Mouse (Mus musculus) CD4-positive, CD25-positive, alpha-beta regulatory T cell, adult 4 months (primary cell): Measurements from ENCODE around the gene Mtx1. TPM values are rescaled to one million over a fixed set of nuclear protein-coding genes. Genes with fewer than 3 reads are reported as not detected.
A peak's percentile ranks its signal among the peaks of the same experiment; 100 is the strongest.
"Not testable (repeated sequence)": the region's sequence is repeated elsewhere in the genome, so short reads cannot be mapped to it uniquely, and the experiment has no call there.

Experiments
- ATAC-seq: one replicate; pipeline ENCODE4 v1.8.0; 2017
- polyA plus RNA-seq, 2 experiments: library from polyadenylated mRNA; unstranded; fragments of 100-300 nt; shearing (Covaris generic); gene quantifications; one replicate each; pipeline ENCODE4 v1.2.1; 2017

The Mtx1 gene
- polyA plus RNA-seq, 2 experiments from 2014 or later = 78.8 to 144 TPM

DNA sequence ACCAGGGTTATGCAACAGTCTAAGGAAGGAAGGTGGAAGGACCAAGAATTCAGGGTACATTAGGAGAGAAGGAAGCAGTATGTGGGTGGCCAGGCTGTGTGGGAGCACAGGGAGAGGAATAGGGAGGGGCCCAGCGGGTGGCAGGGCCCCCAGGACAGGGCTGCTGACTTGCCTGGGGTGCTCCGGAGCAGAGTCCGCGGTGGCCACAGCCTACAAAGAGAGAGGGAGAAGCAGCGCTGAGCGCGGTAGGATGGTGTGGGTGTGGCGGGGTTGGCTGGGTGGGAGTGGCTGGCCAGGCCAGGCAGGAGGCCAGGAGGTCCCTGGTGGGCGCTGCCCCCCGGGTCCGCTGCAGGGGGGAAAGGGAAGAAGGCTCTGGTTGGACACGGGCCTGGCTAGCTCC is 11.6 kb upstream of the Mtx1 start:
- no peak for ATAC-seq

DNA sequence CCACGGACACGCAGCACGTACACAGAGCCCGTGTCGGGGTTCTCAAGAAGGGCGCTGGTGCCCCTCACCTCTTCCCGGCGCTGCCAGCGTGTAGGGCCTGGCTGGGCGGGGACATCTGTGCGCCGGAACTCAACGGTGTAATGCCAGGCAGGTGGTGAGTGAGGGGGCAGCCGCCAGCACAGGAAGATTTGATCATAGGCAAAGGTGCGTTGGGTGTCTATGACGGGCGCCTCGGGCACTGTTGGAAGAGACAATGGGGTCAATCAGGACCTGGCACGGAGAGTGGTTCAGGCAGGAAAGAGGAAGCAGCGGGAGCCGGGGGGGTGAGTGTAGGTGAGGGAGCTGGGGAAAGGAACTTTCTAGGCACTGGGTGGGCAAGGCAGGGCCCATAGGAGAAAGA is 10.8 kb upstream of the Mtx1 start:
- ATAC-seq = no peak

DNA sequence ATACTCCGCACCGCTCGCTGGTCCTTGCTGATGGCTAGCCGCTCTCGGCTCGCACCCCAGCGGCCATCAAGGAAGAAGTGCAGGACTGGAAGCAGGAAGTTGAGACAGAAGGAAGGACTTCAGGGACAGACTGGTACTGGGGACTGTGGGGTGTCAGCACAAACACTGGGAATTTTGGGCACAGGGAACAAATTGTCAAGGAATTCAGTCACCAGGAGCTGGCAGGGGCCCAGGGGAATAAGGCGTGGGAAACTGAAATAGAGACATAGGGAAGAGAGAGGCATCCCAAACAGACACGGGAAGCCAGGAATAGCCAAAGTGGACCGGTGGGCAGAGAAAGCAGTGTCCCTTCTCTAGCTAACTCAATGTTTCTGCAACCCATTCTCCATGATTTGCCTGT is 9.6 kb upstream of the Mtx1 start:
- no peak for ATAC-seq

DNA sequence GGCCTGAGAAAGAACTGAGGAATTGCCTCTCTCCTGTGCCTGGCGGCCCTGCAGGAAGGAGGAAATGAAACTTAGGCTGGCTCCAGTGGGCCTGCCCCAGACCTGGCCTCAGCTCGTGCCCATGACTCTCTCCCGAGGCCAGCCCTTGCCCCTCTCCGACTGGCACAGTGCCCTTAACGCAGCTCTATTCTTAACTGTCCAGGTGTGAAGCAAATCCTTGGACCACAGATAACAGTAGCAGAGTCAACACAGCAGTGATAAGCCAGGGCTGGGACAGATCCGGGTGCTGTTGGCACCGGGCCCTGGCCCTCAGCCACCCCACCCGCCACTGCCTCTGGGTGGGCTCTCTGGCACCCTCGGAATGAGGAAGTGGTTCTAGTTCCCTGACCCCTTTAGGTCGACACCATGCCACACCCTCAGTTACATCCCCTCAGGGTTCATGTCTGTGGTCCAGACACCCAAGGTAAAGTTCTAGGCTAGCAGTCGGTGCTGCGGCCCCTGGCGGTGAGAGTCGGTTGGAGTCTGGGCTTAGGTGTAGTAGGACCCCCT is 6.7 kb upstream of the Mtx1 start:
- ATAC-seq = no peak

DNA sequence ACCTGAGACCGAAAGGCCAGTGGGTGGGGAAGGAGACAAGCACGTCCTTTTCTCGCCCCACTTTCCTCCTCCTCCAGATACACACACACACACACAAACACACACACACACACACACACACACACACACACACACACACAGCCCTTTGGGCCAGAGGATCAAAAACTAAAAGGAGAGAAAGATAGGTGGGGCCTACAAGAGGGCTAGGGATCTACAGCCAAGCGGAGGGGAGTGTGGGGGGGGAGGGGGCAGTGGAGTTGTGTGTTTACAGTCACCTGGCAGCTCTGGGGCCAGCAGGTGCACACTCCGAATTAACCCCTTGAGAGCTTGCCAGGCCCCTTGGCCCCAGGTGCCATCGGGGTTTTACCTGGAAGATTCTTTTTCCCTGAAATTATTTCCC is 5.7 kb upstream of the Mtx1 start:
- ATAC-seq = no peak

DNA sequence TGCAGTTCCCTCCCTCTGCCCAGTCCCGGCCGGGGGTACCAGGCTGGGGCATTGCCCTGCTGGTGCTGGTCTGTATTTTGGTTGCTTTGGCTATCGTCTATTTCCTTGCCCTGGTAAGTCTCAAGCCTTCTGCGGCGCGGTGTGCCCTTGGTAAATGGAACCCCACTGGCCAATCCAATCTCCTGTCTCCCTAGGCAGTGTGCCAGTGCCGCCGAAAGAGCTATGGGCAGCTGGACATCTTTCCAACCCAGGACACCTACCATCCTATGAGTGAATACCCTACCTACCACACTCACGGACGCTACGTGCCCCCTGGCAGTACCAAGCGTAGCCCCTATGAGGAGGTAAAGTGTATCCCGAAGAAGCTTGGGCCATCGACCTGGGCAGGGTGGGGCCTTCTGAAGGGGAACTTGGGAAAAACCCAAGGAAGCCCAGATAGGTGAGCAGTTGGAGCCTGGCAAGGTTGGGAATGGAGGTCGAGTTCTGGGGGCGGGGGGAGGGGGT is 4.9 kb upstream of the Mtx1 start:
- no peak for ATAC-seq

DNA sequence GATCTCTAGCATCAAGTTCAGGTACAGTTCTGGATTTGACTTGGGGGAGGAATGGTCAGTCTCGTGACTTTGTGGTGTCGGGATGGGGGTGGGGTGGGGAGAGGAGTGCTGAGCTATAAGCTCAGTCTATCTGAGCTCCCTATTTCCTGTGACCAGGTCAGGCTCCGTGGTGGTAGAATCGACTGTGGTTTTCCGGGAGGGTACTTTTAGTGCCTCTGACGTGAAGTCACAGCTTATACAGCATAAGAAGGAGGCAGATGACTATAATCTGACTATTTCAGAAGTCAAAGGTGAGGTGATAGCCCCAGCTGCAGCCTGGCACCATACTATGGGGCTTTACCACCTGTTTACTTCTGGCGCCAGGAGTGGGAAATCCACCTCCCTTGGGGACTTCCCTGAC is 4.5 kb upstream of the Mtx1 start:
- ATAC-seq = peak; percentile 70

DNA sequence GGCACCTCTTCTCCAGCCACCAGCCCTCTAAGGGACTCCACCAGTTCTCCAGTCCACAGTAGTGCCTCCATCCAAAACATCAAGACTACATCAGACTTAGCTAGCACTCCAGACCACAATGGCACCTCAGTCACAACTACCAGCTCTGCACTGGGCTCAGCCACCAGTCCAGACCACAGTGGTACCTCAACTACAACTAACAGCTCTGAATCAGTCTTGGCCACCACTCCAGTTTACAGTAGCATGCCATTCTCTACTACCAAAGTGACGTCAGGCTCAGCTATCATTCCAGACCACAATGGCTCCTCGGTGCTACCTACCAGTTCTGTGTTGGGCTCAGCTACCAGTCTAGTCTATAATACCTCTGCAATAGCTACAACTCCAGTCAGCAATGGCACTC is 3.7 kb upstream of the Mtx1 start:
- no peak for ATAC-seq

DNA sequence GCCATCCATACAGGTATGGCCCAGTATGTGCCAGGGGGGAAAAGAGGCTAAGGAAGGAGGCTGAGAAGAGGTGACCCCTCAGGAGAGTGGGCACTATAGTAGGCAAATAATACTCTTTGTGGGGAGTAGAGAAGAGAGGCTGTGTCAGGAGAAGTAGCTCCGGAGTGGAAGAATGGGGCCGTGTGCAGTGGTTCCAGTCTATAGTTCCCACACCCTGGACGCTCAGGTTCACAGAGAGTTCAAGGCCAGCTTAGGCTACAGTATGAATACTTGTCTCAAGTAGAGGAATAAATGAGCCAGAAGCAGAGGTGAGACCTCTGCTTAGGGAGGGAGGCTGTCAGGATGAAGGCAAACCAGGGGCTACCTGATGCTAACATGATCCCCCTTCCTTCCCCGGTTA is 2.4 kb upstream of the Mtx1 start:
- no peak for ATAC-seq

DNA sequence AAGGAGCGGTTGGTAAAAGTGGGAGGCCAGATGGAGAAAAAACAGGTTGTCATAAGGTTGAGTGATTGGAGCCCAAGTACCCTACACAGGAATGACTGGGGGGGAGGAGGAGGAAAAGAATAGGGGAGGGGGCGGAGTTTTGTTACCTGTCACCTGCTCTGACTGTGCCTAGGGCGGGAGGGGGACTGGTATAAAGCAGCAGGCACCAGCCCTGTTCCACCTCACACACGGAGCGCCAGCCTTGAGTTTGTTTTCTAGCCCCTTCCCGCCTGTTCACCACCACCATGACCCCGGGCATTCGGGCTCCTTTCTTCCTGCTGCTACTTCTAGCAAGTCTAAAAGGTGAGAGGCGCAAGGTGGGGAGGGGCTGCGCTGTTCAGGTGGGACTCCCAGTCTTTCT is 1.9 kb upstream of the Mtx1 start, which contains the start of gene Muc1:
Muc1 (plus strand) TSS at position 222 of the 400 bp plus-strand sequence.
- no peak for ATAC-seq

DNA sequence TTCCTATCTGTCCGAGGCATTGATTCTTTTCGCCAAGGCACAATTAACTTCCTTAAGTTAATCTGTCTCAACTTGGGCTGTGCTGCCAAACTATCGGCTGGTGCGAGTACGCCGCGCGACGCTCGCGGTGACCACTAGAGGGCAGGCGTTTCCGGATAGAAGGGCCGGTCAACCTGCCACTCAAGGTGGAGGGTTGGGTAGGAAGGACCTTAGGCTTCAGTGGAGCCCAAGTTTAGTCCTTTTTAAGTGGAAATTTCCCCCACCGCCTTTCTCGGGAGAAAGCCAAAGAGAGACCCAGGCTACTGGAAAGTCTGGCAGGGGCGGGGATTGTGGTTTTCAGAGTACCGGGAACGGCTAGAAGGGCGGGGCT is 1.3 kb upstream of the Mtx1 start:
- ATAC-seq = peak; percentile 62

DNA sequence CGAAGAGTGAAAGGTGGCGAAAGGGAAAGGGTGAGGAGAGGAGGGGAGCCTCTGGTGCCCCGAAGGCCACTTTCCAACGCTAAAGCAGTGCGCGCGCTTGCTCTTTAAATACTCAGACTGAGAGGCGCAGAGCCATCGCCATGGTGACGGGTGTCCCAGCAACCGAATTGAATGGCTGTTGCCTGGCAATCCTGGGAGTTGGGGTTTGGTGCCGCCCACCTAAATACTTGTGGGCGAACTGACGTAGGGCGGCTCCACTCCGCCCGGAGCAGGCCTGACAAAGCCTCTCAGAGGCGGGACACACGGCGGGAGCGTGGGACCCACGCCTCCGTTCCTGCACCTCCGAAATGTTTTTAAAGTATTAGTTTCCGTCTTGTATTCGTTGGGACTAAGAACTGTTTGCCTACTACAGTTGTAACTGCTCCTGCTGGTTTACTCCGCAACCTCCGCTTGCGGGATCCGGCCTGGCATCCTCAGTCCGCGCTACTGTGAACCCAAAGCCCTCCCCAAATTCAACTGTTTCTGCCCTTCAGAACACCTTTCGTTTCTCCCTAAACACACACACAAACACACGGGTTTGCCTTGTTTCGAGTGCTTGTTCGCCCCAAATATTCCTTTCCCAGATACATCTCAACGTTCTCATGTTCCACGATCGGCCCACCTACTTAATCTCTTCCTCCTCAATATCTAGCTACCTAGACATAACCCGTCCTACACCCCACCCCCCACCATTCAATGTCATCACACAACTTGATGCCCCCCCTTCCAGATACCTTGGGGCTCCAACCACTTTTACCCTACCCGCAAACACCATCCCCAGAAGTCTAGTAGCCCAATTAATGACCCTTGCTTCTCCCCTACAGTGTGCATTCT is 655 bp upstream of the Mtx1 start:
- ATAC-seq = peak; percentile 54

DNA sequence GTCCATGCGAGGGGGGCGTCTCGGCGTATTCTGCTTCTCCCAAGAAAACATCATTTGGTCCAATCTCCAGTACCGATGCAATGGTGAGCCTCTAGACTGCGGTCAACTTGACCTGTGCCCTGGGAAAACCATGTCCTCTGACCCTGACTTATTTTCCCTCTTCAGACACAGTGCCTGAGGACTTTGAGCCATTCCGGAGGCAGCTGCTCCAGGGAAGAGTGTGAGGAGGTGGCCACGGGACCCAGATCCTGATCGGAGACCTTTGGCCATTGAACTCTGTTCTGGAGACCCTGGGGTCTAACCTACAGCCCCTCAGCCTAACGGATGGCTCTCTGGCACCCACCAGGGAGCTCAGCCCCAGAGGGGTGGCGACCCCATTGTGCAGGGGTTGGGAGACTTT is 527 bp downstream of the Mtx1 start:
- no peak for ATAC-seq

DNA sequence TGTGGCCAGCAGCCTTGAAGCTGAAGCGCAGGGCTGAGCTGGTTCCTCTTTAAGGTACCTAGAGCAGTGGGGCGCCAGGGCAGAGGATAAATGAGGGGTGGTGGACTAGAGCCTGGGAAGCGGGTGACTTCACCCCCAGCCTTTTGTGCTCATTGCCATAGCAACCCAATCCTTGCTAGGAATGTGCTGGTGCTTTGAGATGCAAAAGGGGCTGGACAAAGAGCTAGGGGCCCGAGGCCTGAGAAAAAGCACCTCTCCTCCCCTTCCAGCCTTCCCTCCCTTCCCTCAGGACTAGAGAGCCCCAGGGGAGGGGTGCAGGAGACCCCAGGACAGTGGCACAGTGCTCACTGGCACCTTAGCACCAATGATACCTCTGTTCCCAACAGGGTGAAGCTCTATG is 970 bp downstream of the Mtx1 start:
- ATAC-seq = no peak

DNA sequence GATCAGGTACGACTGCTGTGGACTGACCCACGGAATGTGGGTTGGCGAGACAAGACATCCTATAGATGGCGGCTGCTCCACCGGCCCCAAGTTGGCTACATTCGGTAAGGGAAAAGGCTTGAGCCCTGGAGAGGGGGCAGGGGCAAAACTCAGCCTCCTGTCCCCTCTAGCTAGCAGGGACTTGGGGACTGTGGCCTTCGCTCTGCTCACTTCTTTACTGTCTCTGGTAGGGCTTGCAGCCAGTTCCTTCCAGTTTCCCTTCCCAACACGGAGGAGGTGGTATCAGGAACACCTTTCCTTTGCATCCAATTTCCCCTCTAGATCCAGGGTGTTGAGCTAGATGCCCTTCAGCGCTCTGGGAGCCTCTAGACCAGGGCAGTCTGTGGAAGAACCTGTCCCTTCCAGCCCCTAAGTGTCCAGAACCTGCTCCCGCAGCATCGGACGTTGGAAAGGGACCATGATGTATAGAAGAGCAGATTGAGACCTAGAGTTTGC is 1.5 kb downstream of the Mtx1 start:
- no peak for ATAC-seq

DNA sequence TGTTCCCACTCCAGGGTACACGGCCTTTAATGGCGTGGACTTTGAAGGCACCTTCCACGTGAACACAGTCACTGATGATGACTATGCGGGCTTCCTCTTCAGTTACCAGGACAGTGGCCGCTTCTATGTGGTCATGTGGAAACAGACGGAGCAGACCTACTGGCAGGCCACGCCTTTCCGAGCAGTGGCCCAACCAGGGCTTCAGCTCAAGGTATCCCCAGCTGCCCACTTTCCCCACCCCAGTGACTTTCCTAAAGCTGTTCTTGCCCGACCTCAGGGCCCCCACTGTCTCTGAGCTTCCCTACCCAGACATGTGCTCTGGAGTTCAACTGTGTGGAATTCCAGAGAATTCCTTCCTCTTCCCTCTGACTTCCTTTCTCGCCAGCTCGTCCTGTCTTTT is 2.1 kb downstream of the Mtx1 start:
- ATAC-seq = no peak

DNA sequence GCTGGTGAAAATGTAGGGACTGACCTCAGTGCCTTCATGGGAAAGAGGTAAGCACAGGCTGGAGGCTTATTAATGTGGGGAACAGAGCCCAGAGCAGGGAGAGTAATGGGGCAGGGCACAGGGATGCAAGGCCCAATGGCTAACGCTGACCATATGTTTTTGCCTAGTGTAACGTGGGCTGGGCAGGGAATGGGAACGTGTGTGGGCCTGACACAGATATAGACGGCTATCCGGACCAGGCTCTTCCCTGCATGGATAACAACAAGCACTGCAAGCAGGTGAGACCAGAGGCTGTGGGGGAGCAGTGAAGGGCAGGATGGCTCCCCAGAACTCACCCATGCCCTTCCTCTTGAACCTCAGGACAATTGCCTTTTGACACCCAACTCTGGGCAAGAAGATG is 5.7 kb downstream of the Mtx1 start:
- no peak for ATAC-seq

DNA sequence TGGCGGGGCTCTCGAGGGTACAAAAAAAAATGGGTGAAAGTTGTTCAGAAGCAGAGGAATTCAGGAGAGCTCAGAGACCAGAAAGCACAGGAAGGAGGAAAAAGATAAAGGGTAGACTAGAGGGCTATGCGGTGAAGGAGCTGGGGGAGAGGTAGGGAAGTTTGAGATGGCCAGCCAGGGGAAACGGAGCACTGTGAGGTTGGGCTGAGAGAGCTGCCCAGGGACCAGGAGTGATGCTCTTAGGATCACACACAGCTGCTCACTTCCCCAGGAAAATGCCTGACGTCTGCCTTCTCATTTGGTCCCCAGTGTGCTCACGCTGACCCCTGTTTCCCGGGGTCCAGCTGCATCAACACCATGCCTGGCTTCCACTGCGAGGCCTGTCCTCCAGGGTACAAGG is 7.3 kb downstream of the Mtx1 start:
- ATAC-seq = no peak

DNA sequence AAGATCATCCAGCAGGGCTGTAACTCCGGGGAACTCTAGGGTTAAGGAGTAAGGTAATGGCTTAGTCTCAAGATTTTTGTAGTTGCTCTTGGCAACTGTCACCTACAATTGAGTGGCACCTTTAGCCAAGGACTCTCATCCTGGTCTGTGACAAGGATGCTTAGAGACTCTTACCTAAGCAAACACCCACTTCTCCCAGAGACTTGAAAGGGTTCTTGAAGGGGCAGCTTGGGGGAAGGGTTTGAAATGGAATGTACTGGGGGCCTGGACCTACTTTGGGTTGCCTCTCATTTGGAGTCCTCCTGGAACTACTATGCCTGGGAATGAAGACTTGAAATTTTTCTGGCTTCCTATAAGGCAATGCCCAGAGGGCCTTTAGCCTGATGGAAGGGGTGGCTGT is 8.6 kb downstream of the Mtx1 start:
- no peak for ATAC-seq

DNA sequence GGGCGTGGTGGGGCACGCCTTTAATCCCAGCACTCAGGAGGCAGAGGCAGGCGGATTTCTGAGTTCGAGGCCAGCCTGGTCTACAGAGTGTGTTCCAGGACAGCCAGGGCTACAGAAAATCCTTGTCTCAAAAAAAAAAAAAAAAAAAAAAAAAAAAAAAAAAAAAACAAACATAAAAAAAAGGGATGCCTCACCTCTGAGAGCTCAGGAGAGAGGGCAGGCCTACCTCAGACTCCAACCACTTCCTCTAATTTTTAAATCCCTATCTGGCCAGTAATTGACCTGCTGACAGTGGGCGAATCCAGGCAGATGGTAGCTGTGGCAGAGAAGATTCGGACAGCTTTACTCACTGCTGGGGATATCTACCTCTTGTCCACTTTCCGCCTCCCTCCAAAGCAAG is 10.5 kb downstream of the Mtx1 start:
- not testable (repeated sequence) for ATAC-seq

DNA sequence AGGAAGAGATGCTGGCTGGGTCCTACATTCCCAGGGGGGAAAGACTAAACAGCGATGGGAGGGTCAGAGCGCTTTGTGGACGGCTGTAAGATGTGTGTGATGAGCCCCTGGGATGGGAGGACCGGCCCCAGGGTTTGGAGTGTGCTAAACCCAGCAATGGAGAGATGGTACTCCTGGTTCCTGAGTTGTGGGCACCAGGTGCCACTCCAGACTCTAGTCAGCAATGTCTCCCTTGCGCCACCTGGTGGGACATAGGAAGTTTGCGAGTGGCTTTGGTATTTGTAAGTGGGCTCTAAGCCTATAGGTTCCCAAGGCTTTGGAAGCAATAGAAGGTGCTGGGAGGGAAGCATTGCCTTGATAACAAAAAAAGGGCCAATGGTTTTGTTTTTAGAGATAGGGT is 11.0 kb downstream of the Mtx1 start:
- peak; percentile 35 for ATAC-seq

DNA sequence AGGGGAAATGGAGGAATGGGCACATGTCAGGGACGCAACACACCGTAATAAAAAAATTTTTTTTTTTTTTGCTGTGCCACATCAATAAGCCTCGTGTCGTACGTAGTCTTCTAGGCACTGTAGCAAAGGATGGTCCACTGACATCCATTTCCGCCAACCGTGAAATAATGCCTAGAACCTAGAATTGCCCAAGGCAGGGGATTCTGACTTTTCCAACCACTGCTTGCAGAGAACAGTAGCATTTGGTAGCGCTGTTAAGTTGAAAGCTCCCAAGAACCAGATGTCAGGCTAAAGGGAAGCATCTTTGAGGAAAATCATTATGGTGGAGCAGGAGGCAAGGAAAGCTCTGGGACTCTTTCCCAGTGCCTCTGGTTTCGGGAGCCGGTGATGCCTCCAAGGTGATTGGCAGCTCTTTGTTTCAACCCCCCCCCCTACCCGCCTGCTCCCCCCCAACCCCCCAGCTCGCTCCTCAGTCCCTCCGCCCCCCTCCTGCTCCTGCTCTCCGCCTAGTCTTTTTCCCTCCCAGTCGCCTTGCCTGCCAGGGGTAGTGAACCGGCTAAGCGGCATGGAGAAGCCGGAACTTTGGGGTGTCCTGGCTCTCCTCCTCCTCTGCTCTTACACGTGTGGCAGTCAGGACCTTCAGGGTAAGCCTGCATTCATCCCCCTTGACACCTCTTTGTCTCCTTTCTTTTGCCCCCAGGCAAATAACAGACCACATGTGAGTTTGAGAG is 12.0 kb downstream of the Mtx1 start, which contains the start of gene Thbs3:
Thbs3 (plus strand) TSS at position 500 of the 731 bp plus-strand sequence.
- peak; percentile 56 for ATAC-seq

DNA sequence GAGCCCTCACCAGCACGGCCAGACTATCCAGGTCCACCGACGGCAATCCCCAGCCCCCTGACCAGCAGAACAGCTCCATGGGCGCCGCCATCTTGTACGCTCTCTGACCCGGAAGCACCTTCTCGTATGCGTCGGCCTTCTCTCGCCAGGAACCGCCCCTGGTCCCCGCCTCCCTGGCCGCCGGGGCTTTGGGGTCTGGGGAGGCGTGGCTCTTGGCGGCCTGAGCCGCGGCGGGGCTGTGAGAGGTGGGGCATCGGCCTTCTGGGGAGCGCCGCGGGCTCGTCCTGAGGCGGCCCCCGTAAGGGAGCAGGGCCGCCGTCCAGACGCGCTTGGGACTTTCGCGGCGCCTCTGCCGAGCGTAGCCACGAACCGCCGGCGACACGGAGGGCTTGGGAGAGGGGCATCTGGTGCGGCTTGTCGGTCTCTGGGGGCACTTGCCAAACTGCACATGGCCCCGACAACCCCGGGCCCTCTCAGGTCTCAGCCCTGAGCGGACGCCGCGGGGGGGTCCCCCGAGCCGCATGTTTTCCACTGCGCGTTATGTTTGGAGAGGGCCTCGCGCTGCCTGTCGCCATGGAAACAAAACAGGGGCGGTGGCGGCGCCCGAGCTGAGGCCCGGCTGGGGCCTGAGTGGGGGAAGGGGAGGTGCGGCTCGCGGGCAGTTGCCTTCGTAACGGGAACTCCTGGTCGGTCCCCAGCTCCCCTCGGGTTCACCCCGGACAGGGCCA is 12.9 kb downstream of the Mtx1 start:
- peak; percentile 85 for ATAC-seq
